Mouse (Mus musculus) CD4-positive, CD25-positive, alpha-beta regulatory T cell, adult 4 months (primary cell): ENCODE data around the gene Rnf141. TPM values are rescaled to one million over a fixed set of nuclear protein-coding genes. Genes with fewer than 3 reads are reported as not detected.

Experiments
- ATAC-seq: one replicate; pipeline ENCODE4 v1.8.0; 2017
- polyA plus RNA-seq, 2 experiments: library from polyadenylated mRNA; unstranded; fragments of 100-300 nt; shearing (Covaris generic); gene quantifications; one replicate each; pipeline ENCODE4 v1.2.1; 2017

The Rnf141 gene
- polyA plus RNA-seq, 2 experiments from 2014 or later, result 13.4 to 16.2 TPM

DNA sequence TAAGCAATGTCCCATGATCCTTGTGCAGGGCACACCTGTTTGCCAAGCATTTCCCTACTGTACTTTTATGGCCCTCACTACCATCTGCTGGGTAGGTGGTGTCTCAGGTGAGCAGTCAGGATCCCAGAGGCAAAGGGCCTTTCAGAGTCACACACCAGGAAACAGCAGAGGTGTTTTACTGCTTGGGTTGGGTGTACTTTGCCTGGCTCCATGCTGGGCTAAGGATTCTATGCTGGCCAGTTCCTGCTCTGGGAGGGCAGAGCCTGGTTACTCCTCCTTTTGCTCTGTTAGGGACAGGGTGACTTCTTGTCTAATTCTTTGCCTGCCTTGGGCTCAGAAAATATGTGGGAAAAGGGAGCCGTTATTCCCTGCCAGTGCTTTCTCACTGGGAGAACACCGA, 51.4 kb downstream of the Rnf141 start:
- ATAC-seq, result no peak

DNA sequence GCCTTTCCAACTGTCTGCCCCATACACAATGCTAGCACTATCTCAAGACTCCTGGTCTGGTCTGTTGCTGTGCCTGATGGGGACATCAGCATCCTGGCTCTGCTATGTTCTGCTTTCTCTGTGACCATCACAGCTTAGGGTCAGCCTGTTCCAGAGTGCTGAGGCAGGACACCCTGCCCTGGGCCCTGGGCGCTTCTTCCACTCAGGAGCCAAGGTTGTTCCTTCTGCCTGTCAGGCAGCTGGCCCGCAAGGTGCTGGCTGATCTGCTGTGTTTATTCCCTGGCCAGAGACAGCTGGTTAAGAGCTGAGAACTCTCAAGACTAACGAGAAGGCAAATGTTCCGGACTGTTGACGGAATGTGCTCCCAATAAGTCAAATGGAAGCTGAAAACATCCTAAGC, 52.1 kb downstream of the Rnf141 start:
- ATAC-seq, result no peak

DNA sequence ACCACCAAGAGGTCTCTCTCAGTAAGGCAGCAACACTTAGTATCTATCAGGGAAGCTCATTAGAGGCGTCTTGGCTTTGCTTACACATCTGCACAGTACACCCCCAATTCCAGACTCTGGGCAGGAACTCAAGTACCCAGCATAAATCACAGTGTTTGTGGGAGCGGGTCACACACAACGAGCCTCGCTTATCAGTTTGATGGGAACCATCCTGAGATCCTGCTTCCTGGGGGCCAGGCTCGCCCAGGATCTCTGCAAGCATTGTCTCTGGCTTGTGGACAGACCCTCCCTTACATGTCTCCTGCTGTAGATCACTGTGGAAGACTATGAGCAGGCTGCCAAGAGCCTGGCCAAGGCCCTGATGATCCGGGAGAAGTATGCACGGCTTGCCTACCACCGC, 53.4 kb downstream of the Rnf141 start:
- no peak for ATAC-seq

DNA sequence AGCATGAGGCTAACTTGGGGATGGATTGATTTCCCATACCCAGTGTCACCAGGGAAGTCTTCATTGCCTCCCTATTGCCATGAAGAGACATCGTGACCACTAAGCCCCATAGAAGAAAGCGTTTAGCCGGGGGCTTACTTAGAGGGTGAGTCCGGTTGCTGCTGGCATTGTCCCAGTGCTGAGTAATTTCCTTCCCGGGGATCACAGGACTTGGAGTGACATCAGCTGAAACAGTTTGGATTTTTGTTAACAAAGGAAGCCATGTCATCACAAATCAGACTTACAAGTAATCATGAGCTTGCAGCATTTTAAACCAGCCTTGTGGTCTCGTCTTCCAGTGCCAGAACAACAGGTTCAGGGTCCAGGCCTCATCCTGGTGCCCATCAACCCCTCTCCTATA, 56.9 kb downstream of the Rnf141 start:
- no peak for ATAC-seq

DNA sequence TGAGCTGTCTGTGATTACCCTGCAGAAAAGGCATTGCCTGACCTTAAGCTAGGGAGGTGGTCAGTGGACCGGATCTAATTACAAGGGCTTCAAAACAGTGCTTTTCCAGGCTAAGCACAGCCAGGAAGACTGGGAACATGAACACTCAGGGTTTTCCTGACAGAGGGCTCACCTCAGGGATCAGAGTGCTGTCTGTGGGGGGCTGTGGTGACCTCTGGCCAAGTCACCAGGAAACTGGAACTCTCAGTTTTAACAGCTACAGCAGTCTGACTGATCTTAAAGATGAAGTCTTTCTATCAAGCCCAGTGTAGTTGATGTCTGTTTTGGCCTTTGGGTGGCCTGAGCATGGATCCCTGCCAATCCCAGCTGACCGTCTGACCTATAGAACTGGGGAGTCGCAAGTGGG, 58.5 kb downstream of the Rnf141 start:
- ATAC-seq, result no peak

DNA sequence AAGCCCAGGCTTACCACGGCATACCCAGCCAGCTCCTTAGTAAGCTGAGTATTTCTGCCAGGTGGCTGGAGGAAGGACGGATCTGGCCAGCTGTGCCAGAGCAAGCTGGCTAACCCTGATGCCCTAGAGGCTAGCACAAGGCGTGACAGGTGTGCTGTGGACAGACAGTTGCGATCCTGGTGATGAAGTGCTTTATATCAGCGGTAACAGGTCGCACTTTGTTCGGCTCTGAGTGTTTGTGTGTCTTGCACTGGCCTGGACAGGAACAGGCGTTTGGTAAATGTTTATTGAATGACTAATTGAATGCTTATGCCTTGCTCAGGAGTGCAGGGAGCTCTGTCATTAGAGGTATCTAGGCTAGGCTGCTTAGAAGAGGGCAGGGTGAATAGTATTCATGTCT, 59.3 kb downstream of the Rnf141 start:
- no peak for ATAC-seq

DNA sequence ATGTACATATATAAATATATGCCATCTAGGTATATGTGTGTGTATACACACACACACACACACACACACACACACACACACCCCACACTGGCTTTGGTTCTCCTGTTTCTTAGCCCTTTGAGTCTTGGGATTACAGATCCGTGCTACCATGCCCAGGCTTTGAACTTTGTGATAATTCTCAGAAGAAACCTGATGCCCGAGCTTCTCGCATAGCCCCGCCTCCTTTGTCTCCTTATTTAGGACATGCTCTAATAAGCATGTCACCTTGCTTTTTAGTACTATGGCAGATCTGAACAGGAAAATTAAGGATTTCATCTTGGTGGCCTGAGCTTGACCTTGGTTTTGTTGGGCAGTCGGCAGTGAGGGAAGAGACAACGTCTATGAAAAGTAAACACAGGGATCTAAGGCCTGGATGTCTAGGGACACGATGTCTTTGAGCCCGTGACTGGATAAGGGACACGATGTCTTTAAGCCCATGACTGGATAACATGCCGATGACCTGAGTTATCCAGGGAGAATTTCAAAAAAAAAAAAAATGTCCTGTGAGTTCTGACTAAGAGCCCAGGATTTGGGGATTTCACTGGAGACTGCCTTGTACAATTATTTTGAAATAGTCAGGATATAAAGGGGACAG, 61.3 kb downstream of the Rnf141 start:
- ATAC-seq, result no peak

DNA sequence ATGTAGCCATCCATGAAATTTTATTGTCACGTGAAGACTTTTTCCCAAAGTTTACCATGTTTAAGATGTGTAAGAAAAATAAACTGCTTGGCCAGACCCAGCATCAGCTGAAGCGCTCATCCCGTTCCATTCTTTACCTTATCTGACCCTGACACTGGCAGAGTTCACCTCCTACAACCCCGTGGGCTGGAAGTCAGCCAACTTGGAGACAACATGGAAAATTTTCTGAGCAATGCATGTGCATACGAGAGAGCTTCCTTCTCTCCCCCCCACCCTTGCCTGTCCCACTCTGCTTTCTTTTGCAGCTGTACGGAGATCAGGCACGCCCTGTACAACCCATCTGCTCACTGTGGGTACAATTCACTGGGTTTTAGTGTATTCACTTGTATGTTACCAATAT, 62.1 kb downstream of the Rnf141 start:
- no peak for ATAC-seq

DNA sequence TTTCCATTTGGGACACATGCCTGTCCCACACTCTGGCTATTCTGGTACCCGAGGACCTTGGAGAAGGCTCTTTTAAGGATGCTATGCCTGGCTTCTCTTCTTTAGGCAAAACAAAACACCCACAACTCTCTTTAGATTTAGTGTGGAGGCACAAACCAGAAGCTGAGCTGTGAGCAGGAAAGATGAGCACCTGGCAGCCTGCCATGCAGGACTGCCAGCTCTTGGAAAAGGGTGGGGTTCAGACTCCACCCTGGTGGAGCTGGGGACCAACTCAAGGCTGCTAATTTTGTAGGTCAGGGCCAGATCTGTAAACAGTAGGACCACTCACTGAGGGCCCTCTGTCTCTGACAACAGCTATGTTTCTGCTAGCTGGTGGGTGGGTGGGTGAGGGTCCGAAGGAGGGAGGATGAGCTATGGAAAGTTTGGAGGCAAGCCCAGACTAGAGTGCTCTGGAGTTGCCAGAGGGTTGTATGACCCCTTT, 63.0 kb downstream of the Rnf141 start:
- ATAC-seq, result no peak

DNA sequence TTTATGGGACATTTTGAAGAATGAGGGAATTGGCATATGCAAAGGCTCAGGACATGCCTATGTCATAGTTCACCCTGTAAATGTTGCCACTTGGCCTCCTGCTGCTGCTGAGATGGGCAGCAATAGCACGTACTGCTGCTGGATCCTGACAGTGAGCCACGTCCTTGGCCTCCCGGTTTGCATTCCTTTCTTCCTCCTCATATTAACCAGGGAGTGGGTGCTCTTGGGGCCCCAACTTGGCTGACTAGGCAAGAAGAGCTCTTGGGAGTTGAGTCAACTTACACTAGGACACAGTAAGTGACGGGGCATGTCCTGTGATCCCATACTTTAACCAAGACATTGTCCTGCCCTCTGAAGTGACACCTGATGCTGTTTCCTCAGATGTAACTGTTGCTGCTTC, 63.7 kb downstream of the Rnf141 start:
- no peak for ATAC-seq

DNA sequence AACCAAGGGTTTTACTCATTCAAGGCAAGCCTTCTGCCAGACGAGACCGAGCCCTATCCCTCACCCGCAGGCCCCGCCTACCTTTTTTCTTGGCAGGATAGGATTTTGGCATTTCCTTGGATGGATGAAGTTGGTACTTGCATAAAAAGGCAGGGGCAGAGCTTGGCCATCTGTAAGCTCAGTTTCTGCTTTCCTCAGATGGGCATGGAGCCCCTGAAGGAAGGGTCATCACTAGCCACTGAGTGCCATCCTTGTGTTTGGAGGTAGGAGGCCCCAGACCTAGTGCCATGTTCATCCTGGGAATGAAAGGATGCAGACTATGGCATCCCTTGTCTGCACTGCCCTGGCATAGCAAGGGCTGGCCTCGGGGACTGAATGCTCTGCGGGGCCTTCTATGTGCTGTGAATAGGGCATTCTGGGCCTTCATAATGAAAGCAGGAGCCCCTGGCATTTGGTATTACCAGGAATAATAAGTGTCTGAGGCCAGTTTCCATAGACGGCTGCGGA, 64.6 kb downstream of the Rnf141 start:
- no peak for ATAC-seq

DNA sequence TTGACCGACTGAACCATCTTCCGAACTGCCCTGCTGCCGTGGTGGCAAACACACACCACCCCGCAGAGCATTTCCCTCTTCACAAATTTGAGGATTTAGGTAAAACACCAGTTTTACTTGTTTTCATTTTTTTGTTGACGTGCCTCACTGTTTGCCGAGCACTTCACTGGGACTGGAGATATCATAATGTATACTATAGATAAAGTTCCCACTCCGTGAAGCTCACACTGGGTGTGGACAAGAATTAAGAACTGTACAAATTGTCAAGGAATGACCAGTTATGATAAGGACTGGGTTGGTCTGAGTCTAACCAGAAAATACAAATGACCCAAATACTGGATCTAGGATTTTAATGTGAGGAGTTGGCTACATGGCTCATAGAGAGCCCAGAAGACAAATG, 65.3 kb downstream of the Rnf141 start:
- no peak for ATAC-seq

DNA sequence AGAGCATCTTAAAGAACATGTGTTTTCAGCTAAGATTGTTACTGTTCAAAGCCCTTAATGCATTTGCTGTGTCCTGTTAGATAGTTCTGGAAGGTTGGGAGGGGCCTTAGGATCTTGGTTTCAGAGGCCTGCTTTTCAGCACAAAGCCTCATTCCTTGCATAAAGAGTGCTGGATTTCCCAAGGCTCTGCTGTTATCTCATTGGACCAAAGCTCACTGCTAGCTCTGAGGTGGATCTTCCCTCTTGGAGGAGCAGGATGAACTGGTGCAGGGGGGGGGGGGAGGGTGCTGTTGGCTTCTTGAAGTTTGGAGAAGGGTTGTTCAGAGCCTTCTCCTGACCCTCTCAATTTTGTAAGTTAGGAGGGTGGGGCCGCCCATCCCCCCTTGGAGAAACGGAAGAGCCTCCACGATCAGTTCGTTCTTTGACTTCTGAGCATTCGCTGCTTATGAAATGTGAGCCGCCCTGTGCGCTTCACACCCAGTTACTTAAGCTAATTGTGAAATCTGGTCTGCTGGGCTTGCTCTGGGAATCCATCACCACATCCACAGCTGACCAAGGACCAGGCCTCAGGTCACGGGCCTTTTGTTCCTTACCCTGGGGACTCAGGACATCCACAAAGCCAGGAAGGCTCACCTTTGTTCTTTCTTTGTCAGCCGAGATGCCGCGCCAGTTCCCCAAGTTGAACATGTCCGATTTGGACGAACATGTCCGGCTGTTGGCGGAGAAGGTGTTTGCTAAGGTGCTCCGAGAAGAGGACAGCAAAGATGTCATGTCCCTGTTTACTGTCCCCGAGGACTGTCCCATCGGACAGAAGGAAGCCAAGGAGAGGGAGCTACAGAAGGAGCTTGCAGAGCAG, 66.9 kb downstream of the Rnf141 start:
- ATAC-seq, result no peak

DNA sequence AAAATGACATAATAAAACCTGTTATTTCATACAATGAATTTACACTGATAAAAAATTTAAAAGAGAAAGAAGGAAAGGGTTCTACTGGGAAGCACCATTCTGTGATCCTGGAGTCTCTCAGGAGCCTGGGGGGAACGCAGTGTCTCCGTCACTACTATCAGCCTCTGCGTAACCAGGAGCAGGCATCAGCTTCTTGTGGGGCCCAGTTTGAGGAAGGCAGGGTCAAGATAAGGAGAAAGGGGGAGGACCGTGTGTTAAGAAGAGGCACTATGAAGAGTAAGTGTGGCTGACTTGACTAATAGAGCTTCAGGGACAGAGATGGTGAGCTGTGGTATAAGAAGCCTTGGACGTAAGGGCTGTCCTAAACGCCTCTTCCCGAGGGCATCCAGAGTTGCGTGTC, 69.6 kb downstream of the Rnf141 start:
- ATAC-seq, result no peak

DNA sequence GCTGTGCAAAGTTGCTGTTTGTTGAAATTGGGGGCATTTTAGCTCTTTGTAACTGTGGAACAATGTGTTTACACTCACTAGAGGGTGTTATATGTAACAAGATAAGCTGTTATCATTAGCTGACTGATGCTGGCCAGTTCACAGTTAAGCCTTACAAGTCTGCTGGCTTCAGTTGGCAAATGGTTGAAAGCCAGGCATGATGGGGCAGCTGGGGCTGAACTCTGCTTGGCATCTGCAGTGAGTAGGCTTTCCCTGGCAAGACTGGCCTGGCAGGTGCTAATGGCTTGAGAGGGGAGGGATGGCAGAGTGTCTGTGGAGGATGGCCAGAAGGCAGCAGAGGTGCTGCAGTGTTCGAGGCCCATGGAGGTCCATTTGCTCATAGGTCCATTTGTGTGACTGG, 70.2 kb downstream of the Rnf141 start:
- no peak for ATAC-seq

DNA sequence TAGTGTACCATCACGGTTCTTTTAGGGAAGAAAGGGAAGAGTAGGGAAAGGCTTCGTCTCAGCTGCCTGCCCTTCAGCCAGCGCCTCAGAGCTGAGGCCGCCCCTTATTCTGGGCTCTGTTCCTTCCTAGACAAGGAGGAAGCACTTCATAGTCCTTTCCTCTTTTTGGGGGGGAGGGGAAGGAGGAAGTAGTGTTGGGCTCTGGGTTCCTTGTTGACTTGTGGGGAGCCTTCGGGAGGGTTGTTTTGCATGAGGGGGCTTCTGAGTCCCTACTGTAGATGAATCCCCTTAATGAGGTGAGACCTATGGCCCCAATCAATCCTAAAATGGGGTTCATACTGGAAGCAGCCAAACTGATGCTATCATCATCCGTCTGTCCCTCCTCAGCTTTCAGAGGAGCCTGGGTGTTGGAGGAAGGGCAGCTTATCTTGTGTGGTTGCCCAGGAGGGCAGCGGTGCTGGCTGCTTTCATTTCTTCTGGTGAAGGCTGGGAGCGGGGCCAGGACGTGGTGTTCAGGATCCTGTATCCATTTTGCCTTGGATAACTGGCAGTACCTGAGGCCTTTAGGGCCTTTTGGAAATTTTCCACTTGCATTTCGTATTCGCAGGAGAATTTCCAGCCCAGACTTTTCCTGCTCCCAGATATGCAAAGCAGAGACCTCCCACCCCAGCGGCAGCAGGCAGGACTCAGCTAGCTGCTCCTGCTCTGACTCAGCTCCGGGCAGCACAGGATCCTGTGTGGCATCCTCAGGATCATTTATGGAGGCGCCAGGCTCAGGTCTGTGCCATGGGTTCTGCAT, 70.9 kb downstream of the Rnf141 start:
- no peak for ATAC-seq

DNA sequence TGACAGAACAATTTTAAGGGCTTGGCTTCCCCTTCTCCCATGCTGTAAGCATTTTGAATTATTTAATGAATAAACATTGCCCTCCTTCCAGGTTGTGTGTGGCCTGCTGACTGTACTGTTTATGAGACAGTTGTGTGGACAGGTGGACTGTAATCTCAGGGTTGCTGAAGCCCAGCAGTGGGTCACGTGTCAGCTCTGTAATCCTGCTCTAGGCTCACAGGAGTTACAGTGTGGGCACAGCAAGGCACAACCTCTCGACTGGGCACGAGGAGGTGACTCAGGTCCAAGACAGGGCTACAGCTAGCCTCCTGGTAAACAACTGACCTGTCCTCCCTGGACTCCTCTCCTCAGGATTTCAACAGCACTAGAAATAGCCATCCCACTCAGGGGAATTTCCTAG, 71.9 kb downstream of the Rnf141 start:
- no peak for ATAC-seq

DNA sequence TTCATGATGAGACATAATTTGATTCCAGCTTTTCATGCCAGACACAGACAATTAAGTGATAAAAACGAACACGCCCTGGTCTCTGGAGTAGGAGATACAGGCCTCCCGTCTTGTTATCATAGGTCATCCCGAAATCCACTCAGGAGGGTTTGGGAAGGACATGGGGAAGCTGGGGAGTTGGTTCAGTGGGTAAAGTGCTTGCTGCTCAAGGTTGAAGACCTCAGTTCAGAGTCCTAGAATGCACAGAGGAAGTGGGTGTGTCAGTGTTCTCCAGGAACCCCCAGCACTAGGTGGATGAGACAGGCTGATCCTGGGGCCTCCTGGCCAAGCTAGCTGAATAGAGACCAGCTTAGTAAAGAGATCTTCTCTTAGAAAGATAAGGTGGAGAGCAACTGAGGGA, 73.3 kb downstream of the Rnf141 start:
- ATAC-seq, result no peak

DNA sequence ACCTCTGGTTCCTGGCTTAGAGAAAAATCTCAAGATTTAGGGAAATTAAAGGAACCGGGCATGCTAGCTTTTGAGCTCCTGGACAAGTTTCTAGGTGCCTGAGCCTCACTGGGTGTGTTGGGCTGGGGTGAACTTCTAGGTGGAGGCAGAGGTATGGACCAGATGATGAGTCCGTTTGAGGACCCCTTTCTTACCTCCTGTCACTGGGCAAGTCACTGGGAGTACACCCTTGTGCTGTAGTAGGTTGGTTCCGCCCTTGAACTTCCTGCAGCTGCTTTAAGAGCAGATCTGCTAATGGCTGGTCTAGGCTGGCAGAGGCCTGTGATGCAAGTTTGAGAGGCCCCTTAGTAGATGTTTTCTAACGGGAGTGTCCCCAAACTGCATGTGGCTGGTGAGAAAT, 75.2 kb downstream of the Rnf141 start:
- peak; percentile 80 for ATAC-seq

DNA sequence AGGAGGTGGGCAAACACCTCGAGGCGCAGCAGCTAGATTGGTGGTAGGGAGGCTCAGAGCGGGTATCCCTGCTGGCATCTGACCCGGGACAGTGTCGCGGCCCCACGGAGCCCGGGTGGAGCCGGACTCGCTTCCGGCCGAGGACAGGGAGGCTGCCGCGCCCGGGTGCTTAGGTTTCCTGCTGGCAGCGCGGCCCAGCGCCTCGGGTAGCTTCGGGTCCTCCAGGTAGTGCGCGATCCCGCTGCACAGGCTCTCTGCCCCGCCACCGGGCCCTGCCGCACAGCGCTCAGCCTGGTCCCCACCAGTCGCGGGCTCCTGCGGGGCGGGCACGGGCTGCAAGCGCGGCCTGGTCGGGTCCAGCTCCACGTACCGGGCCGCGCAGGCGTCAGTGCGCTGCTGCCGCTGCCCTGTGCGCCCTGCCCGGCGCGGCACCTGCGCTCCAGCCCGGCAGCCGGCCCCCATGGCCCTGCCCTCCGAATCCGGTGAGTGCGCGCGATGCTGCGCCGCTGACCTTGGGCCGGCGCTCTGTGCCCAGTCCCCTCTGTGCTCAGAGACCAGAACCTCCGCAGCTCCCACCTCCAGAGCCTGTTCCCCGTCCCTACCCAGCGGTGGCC, 75.7 kb downstream of the Rnf141 start:
- ATAC-seq, result peak; percentile 65

DNA sequence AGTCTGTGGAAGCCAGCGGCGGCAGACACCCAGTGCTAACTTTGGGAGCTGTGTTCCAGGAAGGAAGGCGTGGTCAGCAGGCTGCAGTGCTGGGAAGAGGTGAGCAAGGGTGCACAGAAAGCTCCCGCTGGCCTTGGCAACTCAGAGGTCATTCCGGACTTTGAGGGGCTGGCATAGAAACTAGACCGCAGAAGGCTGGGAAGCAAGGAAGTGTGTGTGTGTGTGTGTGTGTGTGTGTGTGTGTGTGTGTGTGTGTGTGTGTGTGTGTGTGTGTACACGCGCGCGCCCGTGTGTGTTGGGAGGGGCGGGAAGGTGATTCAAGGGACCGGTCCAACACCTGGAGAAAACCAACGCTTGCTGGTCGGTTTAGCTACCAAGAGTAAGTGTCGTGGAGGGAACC, 76.3 kb downstream of the Rnf141 start, which contains the start of gene Ampd3:
Gene Ampd3 (plus strand): TSS at position 206 of the 400 bp plus-strand sequence.
- ATAC-seq, result no peak

DNA sequence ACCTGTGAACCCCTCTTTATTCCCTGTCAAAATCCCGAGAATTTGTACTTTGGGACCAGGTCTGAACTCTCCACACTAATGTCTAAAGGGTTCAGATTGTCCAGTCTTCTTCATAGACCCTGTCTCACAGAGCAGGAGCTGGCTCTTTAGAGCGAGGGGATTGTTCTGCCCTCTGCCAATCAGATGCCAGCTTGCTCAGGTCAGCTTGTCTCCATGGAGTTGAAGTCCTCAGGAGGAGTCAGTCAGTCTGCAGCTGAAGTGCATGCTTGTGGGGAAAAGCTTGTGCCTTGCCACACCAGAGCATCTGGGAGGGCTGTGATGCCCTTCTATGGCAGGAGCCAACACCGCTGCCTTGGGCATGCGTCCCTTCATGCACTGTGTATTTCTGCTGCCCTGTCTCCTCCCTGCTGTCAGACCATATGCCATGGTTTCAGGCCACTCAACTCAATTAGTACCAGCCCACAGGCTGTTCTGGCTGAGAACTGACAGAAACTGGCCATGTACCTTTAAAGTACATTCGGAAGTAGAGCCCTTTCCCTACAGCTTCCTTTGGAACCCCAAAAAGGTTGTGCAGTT, 81.6 kb downstream of the Rnf141 start:
- ATAC-seq, result no peak
